Mouse (Mus musculus): ENCODE results near the gene Anln. TPM values are rescaled to one million over a fixed set of nuclear protein-coding genes. Genes with fewer than 3 reads are reported as not detected.

Gene Anln
- polyA plus RNA-seq, 1 experiment: 26.1 TPM

DNA sequence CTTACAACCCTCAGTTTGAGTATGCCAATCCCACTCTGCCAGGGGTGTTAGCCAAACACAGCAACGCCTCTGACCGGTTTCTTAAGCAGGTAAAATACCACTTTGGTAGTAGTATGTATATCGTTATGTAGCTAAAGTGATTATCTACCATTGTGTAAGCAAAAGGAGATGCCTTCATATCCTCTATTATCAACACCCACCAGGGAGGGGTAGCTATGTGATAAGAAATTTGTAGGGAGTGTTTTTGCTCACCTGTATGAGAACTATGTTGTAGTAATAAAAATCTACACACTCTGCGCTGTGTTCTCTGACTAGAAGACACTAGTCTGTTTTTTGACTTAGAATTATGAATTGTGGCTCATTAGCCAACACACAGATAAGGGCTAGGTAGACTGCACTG lies 35.7 kb upstream of the Anln start:
- 85% methylated on average over 4 of the region's 4 CpGs for WGBS
- H3K4me1 ChIP-seq (ENCODE audit: control insufficient read depth, insufficient read depth, low read length): peaks cover under 1% of the 10 kb centered on the region; the same call in 1 of the 2 replicates
- TF ChIP-seq CTCF (IDR thresholded peaks at IDR 0.05; ENCODE audit: control insufficient read depth, insufficient read depth, low read length) (no peak), POLR2A (IDR thresholded peaks at IDR 0.05; ENCODE audit: borderline replicate concordance, control insufficient read depth, low read depth, low read length) (no peak)
- H3K27ac ChIP-seq (ENCODE audit: control insufficient read depth, insufficient read depth, low read depth, low read length, poor library complexity): no peak overlapping the region
- no peak overlapping the region for H3K4me3 ChIP-seq (replicated peaks; ENCODE audit: control insufficient read depth, low read depth, low read length)

DNA sequence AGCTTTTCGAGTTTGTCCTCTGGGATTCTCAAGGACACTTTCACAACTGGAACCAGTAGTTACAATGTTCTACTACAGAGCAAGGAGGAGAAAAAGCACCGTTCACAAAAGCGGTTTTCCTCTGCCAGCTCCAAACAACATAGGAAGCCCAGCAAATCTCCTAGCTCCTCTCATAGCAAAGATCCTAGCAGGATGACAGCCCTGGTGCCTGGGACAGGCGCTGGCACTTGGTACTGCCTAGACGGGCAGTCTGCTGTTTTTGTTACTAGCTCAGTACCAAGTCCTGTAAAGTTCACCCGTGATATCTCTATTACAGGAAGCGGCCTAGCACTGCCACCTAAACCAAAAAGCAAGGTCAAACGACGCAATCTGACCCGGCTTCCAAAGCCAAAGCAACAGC lies 35.2 kb upstream of the Anln start:
- TF ChIP-seq POLR2A (IDR thresholded peaks at IDR 0.05; ENCODE audit: borderline replicate concordance, control insufficient read depth, low read depth, low read length): no peak
- TF ChIP-seq CTCF (IDR thresholded peaks at IDR 0.05; ENCODE audit: control insufficient read depth, insufficient read depth, low read length): no peak
- no peaks in the 10 kb centered on the region; the same call in 1 of the 2 replicates for H3K4me1 ChIP-seq (ENCODE audit: control insufficient read depth, insufficient read depth, low read length)
- no peak overlapping the region for H3K27ac ChIP-seq (ENCODE audit: control insufficient read depth, insufficient read depth, low read depth, low read length, poor library complexity)
- no peak overlapping the region for H3K4me3 ChIP-seq (replicated peaks; ENCODE audit: control insufficient read depth, low read depth, low read length)
- WGBS: 66% methylated on average over 10 of the region's 10 CpGs

DNA sequence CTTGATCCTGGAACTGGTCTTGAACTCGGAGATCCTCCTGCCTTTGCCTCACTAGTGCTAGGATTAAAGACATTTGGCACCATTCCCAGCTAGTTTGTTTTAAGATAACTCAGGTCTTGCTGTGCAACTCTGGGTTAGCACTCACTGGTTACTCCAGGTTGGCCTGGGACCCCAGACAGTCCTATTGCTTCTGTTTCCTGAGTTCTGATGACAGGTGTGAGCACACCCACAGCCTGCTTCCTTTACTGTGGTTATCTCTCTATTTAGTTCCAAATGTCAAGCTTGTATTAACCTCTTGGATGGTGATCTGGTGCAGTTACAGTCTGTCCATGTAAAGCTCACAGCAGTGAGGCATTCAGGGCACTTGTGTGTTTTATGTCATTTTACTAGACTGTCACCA lies 34.5 kb upstream of the Anln start:
- no peaks in the 10 kb centered on the region; the same call in 1 of the 2 replicates for H3K4me1 ChIP-seq (ENCODE audit: control insufficient read depth, insufficient read depth, low read length)
- H3K27ac ChIP-seq (ENCODE audit: control insufficient read depth, insufficient read depth, low read depth, low read length, poor library complexity): no peak overlapping the region
- 49% methylated on average over 1 of the region's 1 CpGs for WGBS
- TF ChIP-seq CTCF (IDR thresholded peaks at IDR 0.05; ENCODE audit: control insufficient read depth, insufficient read depth, low read length): no peak
- no peak for TF ChIP-seq POLR2A (IDR thresholded peaks at IDR 0.05; ENCODE audit: borderline replicate concordance, control insufficient read depth, low read depth, low read length)
- no peak overlapping the region for H3K4me3 ChIP-seq (replicated peaks; ENCODE audit: control insufficient read depth, low read depth, low read length)

DNA sequence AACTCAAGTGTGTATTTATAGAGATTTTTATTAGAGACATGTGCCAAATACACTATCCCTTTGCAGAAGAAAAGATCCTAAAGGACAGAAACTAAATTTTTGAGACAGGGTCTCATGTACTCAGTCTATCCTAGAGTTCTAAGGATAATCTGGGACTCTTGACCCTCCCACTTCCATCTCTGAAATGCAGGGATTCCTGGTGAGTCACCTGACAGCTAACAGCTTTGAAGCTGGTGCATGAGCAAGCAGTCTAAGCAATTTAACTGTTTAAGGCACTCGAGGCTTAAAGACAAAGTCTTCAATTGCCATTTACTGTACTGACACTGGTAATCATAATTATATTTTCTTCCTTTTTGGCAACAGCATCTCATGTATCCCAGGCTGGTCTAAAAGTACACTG lies 33.6 kb upstream of the Anln start:
- no peak overlapping the region for H3K27ac ChIP-seq (ENCODE audit: control insufficient read depth, insufficient read depth, low read depth, low read length, poor library complexity)
- no peaks in the 10 kb centered on the region; the same call in 1 of the 2 replicates for H3K4me1 ChIP-seq (ENCODE audit: control insufficient read depth, insufficient read depth, low read length)
- H3K4me3 ChIP-seq (replicated peaks; ENCODE audit: control insufficient read depth, low read depth, low read length): no peak overlapping the region
- 88% methylated on average over 1 of the region's 1 CpGs for WGBS
- TF ChIP-seq POLR2A (IDR thresholded peaks at IDR 0.05; ENCODE audit: borderline replicate concordance, control insufficient read depth, low read depth, low read length) (no peak), CTCF (IDR thresholded peaks at IDR 0.05; ENCODE audit: control insufficient read depth, insufficient read depth, low read length) (no peak)

DNA sequence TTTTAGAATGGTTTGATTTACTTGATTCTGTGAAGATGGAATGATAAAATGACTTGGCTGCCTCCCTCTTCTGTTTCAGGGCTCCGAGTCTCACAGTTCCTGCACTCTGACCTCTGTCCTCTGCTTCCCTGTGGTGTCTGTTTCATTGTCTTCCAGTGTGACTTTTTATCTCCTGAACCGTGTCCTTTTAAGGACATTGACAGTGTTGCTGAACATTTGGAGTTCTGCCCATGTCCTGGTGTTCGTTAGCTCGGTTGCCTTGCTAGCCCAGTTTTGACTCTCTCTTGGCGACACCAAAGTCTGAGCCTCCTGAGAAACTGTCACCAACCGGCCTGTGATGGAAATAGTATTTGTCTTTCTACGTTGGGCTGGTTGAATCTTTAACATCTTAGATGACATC lies 31.5 kb upstream of the Anln start:
- Histone ChIP-seq H3K4me1 (ENCODE audit: control insufficient read depth, insufficient read depth, low read length) (no peaks in the 10 kb centered on the region; the same call in 1 of the 2 replicates), H3K4me3 (replicated peaks; ENCODE audit: control insufficient read depth, low read depth, low read length) (no peak overlapping the region), H3K27ac (ENCODE audit: control insufficient read depth, insufficient read depth, low read depth, low read length, poor library complexity) (no peak overlapping the region)
- TF ChIP-seq CTCF (IDR thresholded peaks at IDR 0.05; ENCODE audit: control insufficient read depth, insufficient read depth, low read length): no peak
- no peak for TF ChIP-seq POLR2A (IDR thresholded peaks at IDR 0.05; ENCODE audit: borderline replicate concordance, control insufficient read depth, low read depth, low read length)
- 66% methylated on average over 7 of the region's 7 CpGs for WGBS

DNA sequence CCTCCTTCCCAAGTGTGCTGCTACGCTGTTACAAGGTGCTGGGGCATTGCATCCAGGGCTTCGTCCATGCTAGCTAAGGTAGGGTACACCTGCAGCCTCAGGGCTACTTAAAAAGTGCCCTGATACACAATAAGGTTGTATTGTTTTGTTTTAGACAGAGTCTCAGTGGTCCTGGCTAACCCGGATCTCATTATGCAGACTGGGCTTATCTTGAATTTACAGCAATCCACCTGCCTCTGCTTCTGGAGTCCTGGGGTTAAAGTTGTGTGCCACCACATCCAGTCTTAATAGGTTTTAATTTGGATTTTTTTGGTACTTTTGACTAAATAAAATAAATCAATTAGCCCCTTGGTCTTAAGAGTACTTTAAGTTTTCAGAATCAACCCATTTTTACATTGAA lies 30.9 kb upstream of the Anln start:
- H3K4me1 ChIP-seq (ENCODE audit: control insufficient read depth, insufficient read depth, low read length): no peaks in the 10 kb centered on the region; the same call in 1 of the 2 replicates
- WGBS: 86% methylated on average over 3 of the region's 3 CpGs
- no peak overlapping the region for H3K27ac ChIP-seq (ENCODE audit: control insufficient read depth, insufficient read depth, low read depth, low read length, poor library complexity)
- no peak for TF ChIP-seq POLR2A (IDR thresholded peaks at IDR 0.05; ENCODE audit: borderline replicate concordance, control insufficient read depth, low read depth, low read length)
- TF ChIP-seq CTCF (IDR thresholded peaks at IDR 0.05; ENCODE audit: control insufficient read depth, insufficient read depth, low read length): no peak
- H3K4me3 ChIP-seq (replicated peaks; ENCODE audit: control insufficient read depth, low read depth, low read length): no peak overlapping the region

DNA sequence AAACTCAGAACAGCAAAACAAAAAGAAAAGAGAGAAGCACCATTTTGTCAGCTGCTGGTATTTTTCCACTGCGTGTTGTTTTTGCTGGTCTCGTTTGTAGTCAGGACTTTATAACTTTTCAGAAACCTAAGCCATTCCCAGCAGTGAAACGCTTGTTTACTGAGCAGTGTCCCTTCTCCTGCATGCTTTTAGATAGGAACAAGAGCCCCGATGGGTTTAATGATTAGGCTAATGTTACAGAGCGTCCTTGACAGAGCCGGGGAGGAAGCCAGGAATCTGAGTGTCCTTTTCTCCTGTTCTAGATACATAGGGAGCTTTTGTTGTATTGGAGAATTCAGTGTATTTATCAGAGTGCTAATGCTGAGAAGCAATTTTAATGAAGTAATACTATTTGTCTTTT lies 28.6 kb upstream of the Anln start:
- TF ChIP-seq CTCF (IDR thresholded peaks at IDR 0.05; ENCODE audit: control insufficient read depth, insufficient read depth, low read length) (no peak), POLR2A (IDR thresholded peaks at IDR 0.05; ENCODE audit: borderline replicate concordance, control insufficient read depth, low read depth, low read length) (no peak)
- WGBS: 84% methylated on average over 6 of the region's 6 CpGs
- no peak overlapping the region for H3K27ac ChIP-seq (ENCODE audit: control insufficient read depth, insufficient read depth, low read depth, low read length, poor library complexity)
- H3K4me1 ChIP-seq (ENCODE audit: control insufficient read depth, insufficient read depth, low read length): no peaks in the 10 kb centered on the region; the same call in 1 of the 2 replicates
- H3K4me3 ChIP-seq (replicated peaks; ENCODE audit: control insufficient read depth, low read depth, low read length): no peak overlapping the region

DNA sequence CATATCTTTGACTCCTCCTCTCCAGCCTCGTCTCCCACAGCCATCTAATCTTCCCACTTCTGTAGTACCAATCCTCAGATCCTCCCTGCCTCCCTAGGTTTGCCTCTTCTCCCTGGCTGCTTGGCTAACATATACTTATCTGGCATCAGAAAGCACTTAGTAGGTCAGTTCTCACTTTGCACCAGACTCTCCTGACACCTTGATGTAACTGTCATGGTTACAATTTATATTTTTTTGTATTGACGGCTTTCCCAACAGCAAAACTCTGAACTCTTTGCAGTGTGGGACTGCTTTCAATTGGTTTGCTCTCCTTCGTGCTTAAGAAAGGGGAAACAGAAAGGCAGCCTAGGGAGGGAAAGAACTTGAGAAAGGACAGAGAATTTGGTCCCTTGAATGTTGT lies 27.2 kb upstream of the Anln start:
- 75% methylated on average over 3 of the region's 3 CpGs for WGBS
- H3K4me1 ChIP-seq (ENCODE audit: control insufficient read depth, insufficient read depth, low read length): no peaks in the 10 kb centered on the region; the same call in 1 of the 2 replicates
- TF ChIP-seq POLR2A (IDR thresholded peaks at IDR 0.05; ENCODE audit: borderline replicate concordance, control insufficient read depth, low read depth, low read length) (no peak), CTCF (IDR thresholded peaks at IDR 0.05; ENCODE audit: control insufficient read depth, insufficient read depth, low read length) (no peak)

More for the DNA sequence above, 27.2 kb upstream of the Anln start:
- Histone ChIP-seq H3K27ac (ENCODE audit: control insufficient read depth, insufficient read depth, low read depth, low read length, poor library complexity) (no peak overlapping the region), H3K4me3 (replicated peaks; ENCODE audit: control insufficient read depth, low read depth, low read length) (no peak overlapping the region)

All from bone marrow, adult 2 months (tissue).